Comparison of ENCODE assay signal across 20 mouse cellular contexts in the genomic region with DNA sequence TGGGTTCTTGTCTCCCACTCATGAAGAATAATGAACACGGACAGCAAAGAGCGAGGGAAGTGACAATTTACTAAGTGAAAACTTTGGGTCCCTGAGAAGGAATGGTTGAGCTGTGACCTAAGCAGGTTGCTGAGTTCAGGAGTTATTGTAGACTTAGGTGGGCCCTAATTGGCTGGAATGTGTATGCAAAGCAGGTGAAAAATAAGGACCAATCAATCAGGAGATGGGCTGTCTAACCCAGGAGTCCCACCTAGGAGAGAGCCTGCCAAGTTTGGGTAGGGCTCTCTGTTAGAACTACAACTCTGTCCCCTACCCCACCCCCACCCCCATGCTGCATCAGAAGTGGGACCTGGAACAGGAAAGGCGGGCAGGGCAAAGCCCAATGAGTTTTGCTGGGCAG. TPM values are rescaled to one million over a fixed set of nuclear protein-coding genes. Genes with fewer than 3 reads are reported as not detected.
"Had no signal": no experiment of that assay in that cellular context is flagged by ENCODE, and none has a peak within 500 bp of the region (broad histone marks: within the 10 kb centered on the region; RNA-seq: fewer than 3 reads in every experiment).

No protein-coding gene starts in this region.

- ATAC-seq: lung, postnatal 0 days had no signal

- H3K9me3 ChIP-seq: liver, embryonic 15.5 days; lung, embryonic 15.5 days; midbrain, embryonic 12.5 days; neural tube, embryonic 13.5 days; neural tube, embryonic 15.5 days; stomach, embryonic 15.5 days had no signal

- H3K4me1 ChIP-seq: lung, embryonic 15.5 days; stomach, embryonic 15.5 days had no signal

- H3K9ac ChIP-seq: liver, embryonic 15.5 days; liver, postnatal 0 days; lung, embryonic 15.5 days; midbrain, embryonic 12.5 days; neural tube, embryonic 13.5 days; neural tube, embryonic 15.5 days; stomach, embryonic 15.5 days had no signal

- H3K27me3 ChIP-seq: liver, embryonic 15.5 days; lung, embryonic 15.5 days; midbrain, embryonic 12.5 days; neural tube, embryonic 13.5 days; neural tube, embryonic 15.5 days; stomach, embryonic 15.5 days had no signal

- H3K27ac ChIP-seq: liver, embryonic 15.5 days; lung, embryonic 15.5 days; macrophage; midbrain, embryonic 12.5 days; neural tube, embryonic 13.5 days; neural tube, embryonic 15.5 days; stomach, embryonic 15.5 days; stomach, postnatal 0 days had no signal

- H3K36me3 ChIP-seq: liver, embryonic 15.5 days; lung, embryonic 15.5 days; midbrain, embryonic 12.5 days; neural tube, embryonic 13.5 days; neural tube, embryonic 15.5 days; stomach, embryonic 15.5 days had no signal

- H3K4me3 ChIP-seq: liver, embryonic 15.5 days; lung, embryonic 15.5 days; megakaryocyte, embryonic 14.5 days; midbrain, embryonic 12.5 days; myocyte; neural tube, embryonic 13.5 days; neural tube, embryonic 15.5 days; stomach, embryonic 15.5 days had no signal

- H3K4me2 ChIP-seq: liver, embryonic 15.5 days; lung, embryonic 15.5 days; midbrain, embryonic 12.5 days; neural tube, embryonic 13.5 days; neural tube, embryonic 15.5 days; stomach, embryonic 15.5 days had no signal

- DNase-seq: liver, postnatal 0 days; lung, adult 2 months; lung, postnatal 14 days; lung, postnatal 36 days; midbrain, embryonic 14.5 days; right cerebral cortex, postnatal 14 days; thymus, adult 2 months; thymus, postnatal 25 days; thymus, postnatal 4 days had no signal

RNA-seq across cellular contexts. Expression of gene Tmem121b, which starts 55.0 kb away (rescaled TPM):
- polyA plus RNA-seq: liver, embryonic 15.5 days; liver, postnatal 0 days; macrophage had no signal
